Mouse (Mus musculus): ENCODE measurements around the gene Iqschfp.

Iqschfp gene

DNA sequence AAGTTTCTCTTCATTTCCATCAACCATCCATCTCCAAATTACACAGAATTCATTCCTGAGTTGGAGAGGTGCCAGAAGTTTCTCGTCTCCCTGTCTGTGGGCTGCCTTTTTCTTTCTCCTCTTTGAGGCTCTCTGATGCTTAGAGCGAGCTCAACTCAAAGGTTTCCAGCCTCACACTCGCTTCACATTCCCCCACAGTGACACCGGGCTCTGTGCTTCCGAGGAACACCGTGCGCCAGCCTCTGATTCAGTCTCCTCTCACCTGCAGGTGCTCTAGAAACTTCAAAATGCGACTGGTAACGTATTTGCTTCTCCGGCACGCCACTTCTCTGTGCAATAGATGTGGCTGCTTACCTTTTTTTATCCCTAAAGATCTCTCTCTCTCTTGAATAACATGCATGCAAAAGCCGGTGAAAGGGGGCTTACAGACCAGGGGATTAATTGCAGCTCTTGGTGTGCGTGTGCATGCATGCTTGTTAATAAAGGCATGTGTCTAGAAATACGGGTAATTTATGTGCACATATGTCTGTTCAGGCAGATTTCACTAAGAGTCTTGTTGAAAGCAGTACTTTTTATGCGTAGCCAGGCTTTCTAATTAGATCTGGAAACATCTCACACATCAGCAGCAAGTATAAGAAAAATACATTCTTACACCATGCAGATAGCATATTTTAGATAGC lies at the start of gene Iqschfp, which contains the start of gene Iqcj:
Iqschfp (plus strand) TSS at position 207 of the 680 bp plus-strand sequence.
Iqcj (plus strand) TSS at position 195 of the 680 bp plus-strand sequence.
- no peak for DNase-seq

GRCm38 (mm10) chr3:67852397-67852796 lies 39.6 kb upstream of the Iqschfp start:
- DNase-seq, result no peak

GRCm38 (mm10) chr3:67861524-67861923 lies 30.5 kb upstream of the Iqschfp start:
- no peak for DNase-seq

- DNase-seq, result no peak
Measured at GRCm38 (mm10) chr3:67867420-67868065, 24.5 kb upstream of the Iqschfp start.

GRCm38 (mm10) chr3:67869424-67869823 lies 22.6 kb upstream of the Iqschfp start:
- DNase-seq, result no peak

DNA sequence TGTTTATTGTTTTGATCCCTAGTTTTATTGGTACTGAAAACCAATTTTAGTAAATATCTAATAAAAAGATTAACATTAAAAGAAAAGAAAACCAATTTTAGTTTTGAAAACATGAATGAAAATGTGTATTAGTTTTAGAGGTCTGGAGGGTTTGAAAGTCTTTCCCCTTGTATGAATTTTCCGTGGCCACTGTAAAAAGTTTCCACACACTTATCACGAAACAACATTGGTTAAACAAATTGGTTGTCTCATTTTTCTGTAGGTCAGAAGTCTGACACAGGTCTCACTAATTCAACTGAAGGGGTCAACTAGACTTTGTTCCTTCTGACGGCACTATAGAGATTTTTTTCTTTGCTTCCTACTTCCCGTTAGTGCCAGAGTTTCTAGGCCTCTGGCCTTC lies 14.8 kb upstream of the Iqschfp start:
- no peak for DNase-seq

- no peak for DNase-seq
Measured at GRCm38 (mm10) chr3:67884335-67884734, 7.7 kb upstream of the Iqschfp start.

- no peak for DNase-seq
Measured at GRCm38 (mm10) chr3:67886176-67886575, 5.9 kb upstream of the Iqschfp start.

- no peak for DNase-seq
Measured at GRCm38 (mm10) chr3:67887251-67887650, 4.8 kb upstream of the Iqschfp start.

- no peak for DNase-seq
Measured at GRCm38 (mm10) chr3:67892768-67893167, 736 bp downstream of the Iqschfp start.

- no peak for DNase-seq
Measured at GRCm38 (mm10) chr3:67902517-67902916, 10.5 kb downstream of the Iqschfp start.

- DNase-seq, result no peak
Measured at GRCm38 (mm10) chr3:67908586-67908985, 16.6 kb downstream of the Iqschfp start.

DNA sequence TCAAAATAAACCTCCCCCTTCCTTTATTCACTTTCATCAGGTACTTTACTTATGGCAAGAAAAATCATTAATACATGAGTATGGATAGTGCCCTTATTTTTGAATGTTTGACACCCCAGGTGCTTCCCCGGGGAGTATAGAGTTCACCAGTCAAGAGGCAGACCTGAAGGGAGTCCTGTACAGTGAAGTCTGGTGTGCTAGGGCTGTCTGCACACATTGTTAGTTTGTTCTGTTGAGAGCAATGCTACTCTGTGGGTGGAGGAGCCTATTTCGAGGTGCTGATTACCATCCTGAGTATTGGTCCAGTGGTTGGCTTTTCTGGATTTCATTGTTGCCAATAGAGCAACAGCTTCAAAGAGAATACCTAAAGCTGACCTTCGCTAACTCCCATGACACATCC lies 26.1 kb downstream of the Iqschfp start:
- DNase-seq, result no peak

DNA sequence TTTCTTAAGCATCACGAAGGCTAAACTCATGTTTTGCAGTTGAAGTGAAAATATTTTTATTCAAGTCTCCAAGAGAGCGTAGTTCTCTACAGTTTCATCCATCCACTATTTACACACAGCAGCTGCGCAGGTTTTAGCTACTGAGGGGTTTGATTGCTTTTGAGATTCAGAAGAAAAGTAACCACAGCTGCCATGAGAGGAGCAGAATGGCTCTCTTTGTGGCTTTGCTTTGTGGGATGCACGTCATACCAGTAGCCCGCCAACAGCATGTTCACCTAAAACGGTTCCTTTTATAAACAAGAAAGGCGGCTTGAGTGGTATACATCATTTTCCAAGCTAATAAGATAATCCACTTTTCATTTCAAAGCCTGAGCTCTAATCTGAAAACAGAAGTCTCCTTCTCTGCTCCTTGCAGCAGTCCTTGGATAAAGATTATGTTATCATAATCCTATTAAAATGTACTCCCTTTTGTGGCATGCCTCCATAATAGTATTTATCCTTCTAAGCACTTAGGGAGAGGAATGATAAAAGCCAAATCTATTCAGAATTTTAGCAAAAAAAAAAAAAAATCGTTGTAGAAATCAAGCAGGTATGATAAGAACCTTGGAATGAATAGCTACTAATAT lies 26.7 kb downstream of the Iqschfp start:
- DNase-seq, result no peak

DNA sequence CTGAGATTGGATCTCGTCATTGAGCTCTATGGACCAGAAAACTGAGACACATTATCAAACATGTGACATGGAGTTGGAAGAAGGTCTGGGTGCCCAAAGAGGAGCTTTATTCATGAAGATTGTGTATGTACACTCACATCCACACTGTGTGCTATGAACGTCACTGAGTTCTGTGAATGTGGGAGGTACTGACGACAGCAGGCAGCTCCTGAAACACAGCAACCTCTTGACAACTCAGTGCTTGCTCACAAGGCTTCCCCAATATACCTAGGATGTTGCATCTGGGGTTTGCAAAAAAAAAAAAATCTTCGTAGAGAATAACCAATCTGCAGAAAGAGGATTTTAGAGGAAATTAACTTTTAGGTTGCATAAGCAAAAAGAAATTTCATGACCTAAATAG lies 31.1 kb downstream of the Iqschfp start:
- no peak for DNase-seq

DNA sequence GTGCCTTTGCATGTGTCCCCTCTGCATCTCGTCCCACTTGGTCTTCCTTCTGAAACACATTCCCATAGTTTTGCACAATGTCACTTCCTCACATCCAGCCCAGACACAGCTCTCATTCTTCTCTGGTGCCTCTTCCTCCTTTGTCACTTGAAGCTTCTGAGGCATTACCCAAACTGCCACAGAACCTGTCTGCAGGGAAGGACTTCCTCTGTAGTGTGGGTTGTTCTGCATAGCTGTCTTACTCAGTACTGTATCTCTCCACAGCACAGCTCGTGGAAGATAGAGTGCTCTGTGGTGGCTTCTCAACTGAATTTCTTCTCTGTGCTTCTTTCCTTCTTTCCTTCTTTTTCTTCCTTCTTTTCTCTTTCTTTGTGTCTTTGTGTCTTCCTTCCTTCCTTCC lies 33.4 kb downstream of the Iqschfp start:
- no peak for DNase-seq

DNA sequence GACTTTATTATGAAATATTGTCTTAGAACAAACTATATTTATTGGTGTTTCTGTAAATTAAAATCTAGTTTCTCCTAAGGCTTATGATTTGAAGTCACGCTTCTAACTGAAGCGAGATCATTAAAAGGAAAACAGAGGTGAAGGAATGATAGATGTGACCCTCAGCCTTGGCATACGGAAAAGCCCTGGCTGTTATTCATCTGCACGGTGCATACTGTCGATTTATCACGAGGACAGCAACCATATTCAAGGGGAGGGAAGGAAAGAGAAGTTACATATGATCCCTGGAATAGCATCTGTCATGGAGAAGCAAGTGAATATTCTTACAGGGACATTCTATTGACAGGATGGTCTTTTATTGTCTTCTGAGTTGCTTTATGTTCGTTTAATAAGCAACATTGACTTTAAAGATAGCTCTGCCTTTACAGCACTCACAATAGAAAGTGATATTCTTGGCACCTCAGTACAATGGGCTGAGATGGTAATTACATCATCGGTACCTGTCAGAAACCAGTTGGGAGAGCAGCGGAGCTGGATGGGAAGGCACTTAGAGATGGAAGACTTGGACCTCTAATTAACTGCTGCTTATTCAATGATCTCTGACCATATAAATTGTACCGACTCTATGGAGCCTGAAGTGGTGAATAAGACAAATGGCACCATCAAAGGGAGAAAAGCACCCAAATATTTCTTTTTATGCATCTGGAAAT lies 38.5 kb downstream of the Iqschfp start:
- DNase-seq, result no peak

GRCm38 (mm10) chr3:67931181-67931580 lies 39.1 kb downstream of the Iqschfp start:
- no peak for DNase-seq

DNA sequence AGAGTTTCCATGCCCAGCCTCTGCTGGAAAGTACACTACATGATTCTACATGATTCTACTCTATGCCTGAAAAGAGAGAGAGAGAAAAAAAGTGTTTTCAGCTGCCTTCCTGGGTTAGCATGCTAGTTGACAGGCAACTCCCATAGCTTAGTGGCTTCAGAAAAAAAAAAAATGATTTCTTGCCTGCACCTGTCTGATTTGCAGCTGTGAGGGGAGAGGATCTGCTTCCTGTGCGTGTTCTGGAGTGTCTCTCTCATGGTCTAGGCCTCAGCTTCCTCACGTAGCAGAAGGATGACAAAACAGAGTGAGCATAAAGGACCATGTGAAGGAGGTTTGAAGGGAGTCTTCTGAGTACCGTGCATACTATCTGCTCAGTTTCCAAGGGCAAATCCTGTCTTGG lies 39.9 kb downstream of the Iqschfp start:
- no peak for DNase-seq

GRCm38 (mm10) chr3:67935829-67936228 lies 43.8 kb downstream of the Iqschfp start:
- no peak for DNase-seq

DNA sequence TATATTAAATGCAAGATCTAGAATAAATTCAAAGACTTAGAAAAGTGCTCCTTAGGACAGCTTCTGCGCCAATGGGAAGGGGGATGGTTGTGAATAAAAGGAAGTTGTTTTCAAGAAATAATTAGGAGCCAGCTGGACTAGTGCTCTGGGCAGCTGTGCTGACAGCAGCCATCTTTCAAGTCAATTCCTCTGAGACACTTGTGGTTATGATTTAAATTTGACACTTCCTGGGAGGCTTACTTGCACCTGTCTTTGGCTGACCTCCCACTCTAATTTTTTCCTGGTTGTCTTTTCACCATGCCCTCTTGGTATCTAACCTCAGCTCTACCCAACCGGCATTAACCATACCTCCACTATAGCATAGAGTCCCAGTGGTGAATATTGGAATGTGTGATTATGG lies 55.0 kb downstream of the Iqschfp start:
- no peak for DNase-seq

GRCm38 (mm10) chr3:67952517-67952940 lies 60.5 kb downstream of the Iqschfp start:
- DNase-seq, result no peak

DNA sequence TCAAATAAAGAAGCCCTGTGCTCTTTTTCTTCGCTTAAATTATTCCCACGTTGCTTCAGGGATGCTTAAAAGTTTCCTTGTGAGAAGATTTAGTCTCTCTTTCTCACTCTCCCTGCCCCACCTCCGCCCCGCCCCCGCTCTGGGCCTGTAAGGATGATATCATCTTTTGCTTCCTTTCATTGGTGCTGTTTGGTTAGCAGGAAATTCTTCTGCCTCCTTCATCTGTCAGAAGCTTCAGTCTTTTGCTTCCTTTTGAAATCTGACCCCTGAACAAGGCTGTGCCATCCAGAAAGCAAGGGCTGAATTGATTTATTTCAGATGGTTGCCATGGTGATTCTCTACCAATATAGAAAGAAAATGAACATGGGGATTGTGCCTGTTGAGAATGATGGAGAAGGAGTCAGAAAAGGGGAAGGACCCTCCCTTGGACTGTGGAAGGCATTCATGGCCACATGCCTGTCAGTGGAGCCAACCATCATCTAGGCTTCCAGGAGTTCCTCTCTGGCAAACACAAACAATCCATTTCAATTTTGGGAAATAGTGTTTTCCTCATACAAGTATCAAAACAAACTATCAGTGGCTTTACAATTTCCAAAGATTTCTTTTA lies 62.5 kb downstream of the Iqschfp start:
- no peak for DNase-seq

Data from heart, adult 11 months (tissue).